Mouse (Mus musculus) cerebellum, postnatal 10 days (tissue): ENCODE data around the gene Zfp385b.
"Not testable (repeated sequence)": the region's sequence is repeated elsewhere in the genome, so short reads cannot be mapped to it uniquely, and the experiment has no call there.

Source experiments
- DNase-seq, 2 experiments: peaks; one replicate each; pipeline ENCODE4 v3.0.0; 2021; ENCODE audit warnings: mixed read lengths in 2 of 2

Gene Zfp385b

DNA sequence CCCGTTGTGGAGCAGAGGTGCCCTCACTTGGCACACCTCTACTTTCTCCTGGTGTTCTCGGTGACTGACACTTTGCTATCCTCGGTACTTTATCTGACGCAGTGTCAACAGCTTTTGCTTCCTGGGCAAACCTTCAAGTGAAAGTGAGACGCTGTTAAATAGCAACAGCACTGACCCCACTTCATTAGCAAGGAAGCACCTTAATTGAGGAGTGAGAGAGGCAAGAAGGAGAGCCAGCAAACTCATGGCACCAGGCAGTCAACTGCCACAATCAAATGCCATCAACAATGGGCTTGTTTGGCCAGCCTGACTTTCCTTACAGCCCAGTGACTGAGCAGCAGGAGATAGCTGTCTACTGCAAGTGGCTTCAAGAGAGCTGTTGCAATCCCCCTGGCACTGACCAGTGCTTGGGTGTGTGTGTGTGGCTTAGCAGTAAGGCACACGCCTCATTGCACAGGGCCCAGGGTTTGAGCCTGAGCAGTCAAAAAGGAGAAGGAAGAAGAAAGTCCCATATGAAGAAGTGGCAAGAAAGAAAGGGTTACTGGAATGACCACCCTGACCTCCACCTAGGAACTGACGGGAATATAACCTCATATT lies 365.0 kb downstream of the Zfp385b start:
- DNase-seq, result no peak

DNA sequence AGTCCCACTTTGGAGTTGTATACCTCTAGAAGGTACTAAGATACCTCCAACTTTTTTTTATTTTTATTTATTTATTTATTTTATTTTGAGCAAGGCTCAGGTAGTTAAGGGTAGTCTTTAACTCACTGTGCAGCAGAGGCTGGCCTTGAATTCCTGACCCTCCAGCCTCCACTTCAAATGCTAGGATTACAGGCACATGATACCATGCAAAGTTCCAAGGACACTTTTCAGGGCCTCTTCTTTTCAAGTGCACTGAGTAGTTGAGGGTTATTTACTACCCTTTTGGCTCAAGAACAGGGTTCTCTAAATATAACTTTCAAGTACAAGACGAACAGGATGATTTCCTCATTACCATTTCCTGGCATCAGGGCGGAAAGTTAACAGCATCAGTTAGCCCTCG lies 365.7 kb downstream of the Zfp385b start:
- DNase-seq, result no peak

DNA sequence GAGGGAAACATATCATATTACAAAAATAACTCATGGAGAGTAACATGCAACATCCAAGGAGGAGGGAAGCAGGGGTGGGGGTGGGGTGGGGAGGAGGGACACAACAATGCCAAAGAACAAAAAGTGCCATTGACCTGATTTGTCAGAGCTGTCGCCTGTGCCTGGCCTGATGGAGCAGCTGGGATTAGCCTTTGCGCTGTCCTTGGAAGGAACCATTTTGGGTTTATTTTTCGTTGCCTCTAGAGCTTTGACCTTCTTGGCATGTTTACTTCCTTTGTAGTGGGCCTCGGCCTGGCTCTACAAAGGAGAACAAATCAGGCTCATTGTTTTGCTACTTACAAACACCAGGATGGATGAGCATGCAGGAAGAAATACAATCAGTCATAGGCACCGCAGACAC lies 369.4 kb downstream of the Zfp385b start:
- not testable (repeated sequence) for DNase-seq

DNA sequence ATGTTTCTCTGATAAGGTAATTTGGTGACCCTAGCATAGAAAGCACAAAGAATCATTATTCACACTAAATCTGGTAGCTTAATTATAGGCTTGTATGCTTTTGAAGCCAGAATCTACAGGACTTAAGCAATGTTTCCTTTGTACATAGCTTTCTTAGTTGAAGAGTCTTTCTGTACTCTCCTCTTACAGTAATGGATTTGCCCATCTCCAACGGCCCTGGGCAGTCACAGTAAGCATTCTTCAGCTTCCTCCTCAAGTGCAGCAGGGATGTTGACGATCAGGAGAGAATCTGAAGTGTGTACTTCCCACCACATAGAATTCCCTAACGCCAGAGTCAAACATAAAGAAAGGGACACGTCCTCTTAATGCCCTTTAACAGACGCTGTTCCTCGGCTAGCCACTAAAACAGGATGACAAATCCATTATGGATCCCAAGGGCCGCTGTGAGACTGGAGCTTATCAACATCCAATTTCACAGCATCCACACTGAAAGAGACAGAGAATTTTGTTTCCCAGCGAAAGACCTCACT lies 370.4 kb downstream of the Zfp385b start:
- no peak for DNase-seq

DNA sequence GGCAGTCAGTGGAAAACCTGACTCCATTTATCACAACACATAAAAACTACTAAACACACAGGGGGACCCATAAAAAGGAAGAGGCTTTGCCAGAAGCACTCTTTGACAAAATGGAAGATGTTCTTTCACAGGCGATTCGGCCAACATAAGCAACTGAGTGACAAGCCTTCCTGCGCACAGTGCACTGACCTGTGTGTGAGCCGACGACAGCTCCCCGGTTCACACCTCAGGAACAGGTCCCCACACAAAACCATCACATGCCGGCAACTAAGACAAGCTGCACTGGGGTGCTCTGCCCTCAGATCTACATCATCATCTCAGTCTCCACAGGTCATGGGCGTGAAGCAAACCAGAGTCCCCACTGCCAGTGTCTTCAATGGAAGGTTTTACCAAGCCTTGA lies 375.2 kb downstream of the Zfp385b start:
- DNase-seq, result no peak

DNA sequence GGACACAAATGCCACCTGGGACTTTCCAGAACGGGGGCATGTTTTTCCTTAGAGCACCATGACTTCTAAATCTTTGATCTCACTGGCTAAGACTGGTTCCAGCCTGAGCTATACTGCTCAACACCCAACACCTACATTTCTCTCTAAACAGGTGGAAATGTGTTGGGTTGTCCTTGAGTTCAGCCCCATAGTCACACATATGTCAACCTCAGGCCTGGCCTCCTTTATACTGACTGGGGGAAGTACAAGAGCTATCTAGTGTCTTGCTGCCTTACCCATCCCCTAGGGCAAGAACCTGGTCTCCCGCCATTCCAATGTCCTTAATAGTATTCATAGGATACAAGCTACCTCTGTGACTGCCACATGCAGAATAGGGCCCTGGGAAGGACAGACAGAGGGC lies 378.8 kb downstream of the Zfp385b start:
- no peak for DNase-seq

DNA sequence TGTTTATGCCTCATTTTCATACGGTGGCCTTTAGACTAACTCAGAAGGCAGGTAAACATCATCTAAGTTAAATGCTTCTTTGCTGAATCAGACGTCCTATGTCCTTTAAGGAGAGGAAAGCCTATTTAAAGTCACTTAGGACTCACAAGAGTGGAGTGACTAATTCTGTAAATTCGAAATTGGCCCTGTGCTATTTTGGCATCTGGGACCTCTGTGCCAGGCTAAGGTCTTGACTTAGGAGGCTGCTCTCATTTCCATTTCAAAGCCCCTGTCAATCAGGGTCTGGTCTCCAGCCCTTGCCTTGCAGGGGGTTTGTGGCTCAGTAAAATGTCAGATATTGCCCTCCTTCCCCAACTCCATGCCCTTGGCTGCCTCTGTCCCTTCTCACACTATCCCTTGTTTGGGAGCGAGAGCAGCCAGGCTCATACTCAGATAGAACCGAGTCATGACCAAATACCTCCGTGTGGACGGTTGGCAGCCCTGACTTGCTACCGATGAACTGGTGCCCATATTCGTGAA lies 383.1 kb downstream of the Zfp385b start:
- peak; percentile 17 to 32 for DNase-seq

DNA sequence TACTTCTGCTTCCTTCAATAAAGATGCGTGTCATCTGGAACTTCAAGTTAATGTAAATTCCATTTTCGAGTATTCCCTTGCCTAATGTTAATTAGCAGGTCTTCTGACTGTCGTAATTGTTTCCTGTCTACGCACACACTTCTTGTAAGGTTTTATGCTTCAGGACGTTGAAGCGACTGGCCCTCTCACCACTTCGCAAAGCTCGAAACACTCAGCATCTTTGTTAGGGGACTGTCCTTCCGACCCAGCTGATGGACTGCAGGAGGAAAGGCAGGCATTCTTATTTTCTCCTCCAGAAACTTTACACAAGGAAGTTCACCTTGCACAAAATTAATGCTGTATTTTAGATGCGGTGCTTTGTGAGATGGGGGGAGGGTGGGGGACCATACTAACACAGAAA lies 400.0 kb downstream of the Zfp385b start:
- DNase-seq, result no peak

DNA sequence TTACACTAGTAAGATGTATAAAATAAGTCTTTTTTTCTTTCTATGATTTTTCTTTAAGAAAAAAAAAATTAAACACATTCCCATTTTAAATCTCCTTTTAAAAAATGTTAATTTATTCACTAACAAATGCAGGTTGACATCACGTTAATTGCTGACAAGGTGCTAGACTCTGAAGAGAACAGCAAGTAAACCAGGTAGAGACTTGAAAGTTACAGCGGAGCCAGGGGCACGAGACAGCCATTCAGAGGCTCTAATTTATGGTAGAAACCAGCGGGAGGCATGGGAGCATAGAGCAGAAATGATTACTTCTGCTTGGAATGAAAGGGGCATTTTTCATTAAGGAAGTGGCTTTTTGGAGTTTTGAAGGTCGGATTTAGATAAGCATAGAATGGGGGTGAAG lies 401.4 kb downstream of the Zfp385b start:
- DNase-seq, result no peak

DNA sequence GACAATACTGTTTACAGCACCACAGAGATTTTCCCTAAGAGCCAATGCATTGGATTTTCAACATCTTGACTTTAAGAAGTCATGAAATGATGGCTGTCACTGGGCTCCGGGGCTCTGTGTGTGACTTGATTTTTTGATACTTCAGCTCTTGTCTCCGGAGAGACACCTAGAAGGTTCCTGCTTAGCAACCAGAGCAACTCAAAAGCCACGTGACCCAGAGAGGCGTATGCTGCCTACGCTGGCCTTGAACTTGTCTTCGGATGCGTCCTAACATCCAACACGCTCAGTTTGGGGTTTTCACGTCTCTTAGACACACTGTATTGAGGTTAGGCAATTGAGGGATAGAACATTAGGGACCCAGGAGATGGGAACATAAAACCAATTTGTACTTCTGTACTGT lies 407.3 kb downstream of the Zfp385b start:
- no peak for DNase-seq

DNA sequence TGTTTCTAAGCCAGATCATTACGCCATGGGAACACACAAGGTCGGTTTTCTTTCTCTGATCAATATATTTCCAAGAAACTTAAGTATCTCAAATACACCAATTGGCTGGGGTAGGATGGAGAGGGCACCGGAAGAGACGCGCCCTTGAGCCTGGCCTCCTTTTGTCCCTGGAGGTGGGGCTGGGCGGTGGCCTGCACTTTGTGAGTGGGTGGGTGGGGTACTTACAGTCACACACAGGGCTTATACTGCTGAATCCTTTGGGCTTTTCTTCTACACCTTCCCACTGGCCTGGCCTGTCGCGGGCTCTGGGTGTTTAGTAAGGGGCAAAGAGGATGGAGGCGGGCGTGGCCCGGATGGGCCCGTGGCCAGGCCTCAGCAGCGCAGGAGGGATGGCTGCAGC lies 407.8 kb downstream of the Zfp385b start:
- DNase-seq, result no peak

DNA sequence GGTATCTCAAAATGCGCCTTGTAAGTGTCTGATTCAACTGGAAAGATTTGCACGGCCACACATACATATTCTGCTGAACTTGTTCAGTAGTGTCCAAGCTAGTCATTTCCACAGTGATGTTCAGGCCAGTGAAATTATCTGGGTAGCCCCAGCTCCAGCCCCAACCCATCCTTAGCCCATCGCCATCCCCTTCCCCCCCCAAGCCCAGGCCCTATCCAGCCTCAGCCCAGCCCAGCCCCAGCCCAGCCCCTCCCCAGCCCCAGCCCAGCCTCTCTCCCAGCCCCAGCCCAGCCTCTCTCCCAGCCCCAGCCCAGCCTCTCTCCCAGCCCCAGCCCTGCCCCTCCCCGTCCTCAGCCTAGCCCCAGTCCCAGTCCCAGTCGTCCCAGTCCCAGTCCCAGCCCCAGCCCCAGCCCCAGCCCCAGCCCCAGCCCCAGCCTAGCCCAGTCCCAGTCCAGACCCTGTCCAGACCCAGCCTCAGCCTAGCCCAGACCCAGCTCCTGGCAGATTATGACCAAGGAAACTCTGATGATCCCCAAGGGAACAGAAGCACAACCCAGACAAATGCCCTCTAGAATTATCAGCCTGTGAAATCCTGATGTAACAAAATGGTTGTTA lies 409.8 kb downstream of the Zfp385b start:
- DNase-seq, result no peak

DNA sequence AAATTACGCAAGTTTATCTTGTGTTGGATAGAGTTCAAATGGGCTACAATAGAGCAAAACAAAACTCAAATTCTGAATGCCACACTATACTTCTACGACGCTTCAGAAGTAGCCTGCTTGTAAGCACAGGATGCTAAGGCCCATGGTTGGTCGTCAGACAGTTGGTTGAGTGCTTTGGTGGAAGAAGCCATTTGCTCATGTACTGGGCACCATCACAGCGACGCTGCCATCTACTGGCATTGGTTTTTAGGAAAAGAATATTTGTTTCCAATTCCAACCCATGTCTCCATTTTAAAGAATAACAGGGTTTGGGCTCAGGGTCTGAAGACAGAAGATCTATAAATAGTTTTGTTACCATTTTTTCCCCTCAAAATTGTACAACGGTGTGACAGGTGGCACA lies 410.5 kb downstream of the Zfp385b start:
- DNase-seq, result peak; percentile 64 to 68

DNA sequence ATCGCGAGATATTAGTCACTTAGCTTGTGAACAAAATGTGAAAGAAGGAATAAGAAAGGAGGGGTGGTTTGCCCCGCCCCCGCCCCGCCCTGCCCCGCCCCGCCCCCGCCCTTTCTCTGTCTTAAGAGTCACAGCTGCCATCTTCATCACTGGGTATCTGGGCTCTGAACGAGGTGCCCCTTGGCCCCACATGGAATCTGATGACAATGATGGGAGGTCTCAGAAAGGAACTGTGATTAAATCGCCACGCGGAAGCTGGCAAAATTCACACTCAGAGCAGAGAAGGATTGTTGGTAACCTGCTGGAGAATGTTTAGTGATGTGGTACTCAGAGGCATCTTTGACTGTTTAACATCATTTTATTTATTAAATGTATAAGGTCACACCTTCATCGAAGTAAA lies 417.1 kb downstream of the Zfp385b start:
- DNase-seq, result no peak

DNA sequence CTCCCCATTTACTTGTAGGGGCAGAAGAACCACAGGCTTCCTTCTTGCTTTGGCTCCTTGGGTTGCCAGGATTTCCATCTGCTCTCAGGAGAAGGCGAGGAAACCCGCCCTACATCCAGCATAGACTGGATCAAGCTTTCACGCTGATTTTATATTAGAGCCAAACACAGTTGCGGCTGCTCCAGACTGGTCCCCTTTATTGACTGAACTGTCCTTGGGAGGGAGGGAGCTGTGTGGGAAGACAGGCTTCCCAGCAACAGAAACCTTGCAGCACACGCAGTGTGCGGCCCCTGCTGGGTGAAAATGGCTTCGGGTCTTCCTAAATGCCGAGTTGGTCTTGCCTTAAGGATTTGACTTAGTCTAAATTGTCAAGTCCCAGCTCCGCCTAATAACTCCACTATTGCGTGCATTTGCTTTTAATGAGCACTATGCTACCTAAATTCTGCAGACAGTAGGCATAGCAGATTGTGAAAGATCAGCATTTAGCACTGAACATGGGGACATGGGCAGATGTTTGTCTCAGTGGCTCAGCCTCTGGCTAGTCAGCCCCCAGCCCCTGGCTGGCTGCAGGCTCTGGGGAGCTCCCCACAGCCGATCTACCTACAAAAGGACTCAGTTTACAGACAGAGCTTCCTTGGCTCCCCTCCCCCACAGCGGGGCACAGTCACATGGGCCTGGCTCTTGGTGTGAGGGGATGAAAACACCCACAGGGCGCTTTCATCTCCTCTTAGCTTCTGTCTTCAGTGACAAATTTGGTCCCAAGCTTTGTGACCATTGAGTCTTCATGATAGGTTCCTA lies 417.8 kb downstream of the Zfp385b start:
- DNase-seq, result peak; percentile 69 to 70

DNA sequence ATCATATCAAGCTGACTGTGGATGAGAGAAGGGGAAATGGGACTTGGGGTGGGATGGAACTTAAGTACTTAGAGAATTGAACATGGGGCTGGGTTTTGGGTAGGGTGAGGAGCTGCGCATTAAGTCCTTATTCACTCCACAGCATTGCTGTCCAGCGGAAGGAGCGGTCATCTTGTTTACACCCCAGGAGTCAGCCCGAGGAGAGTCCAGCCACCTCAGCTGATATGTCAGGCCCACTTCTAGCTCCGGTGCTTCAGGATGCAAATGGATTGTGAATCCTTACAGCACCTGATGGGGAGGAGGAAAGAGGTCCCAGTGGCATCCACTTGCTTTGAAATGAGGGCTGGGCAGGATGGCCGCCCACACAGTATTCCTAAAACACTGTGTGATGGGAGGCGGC lies 425.6 kb downstream of the Zfp385b start:
- DNase-seq, result no peak

DNA sequence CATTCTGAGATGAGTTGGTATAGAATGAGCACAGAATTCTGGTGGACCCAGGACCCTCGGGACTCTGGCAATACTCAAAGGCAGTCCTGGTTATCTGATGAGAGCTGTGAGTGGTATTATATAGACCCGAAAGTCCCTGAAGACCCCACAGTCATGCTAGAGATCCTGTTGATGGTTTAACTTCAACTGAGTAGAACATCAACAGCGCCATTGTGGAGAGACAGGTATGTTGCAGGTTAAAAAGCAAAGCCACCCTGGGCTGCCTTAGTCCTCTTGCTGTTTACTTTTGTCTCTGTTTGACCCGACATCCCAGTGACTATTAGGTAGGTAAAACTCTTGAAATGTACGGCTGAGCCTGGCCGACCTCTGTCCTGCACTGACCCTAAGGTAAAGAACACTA lies 431.3 kb downstream of the Zfp385b start:
- DNase-seq, result no peak

DNA sequence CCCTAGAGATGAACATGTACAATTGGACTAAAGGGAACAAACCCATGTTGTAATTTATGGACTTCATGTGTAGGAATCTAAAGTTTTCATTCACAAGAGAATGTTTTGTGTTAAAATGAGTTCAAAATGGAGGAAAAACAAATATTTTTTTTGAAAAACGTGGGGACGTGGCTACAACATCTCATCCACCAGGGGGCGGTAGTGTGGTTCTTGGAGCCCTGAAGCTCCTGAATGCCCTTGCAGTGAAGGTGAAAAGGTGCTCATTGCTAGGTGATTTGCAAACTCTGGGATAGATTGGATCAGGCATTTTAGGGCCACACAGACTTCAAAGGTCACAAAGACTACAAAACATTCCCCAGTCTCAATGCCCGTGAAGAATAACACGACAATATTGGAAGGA lies 432.9 kb downstream of the Zfp385b start:
- peak; percentile 86 to 93 for DNase-seq

DNA sequence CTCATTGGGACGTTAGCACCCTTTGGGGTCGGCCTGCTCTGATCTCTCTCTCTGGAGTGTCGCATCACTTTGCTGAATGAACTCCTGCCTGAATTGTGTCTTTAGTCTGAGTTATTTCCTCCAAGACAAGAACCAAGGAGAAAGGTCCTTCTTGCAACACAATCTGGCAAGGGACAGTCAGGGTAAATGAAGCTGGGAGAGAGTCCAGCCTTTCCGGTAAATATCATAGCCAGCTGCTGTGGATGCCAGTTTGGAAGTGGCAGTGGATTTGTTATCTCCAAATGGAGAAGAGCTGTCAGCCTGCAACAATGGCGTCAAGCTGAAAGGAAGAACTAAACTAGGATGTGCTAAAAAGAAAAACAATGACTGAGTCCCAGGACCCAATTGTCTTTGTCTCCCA lies 436.7 kb downstream of the Zfp385b start:
- DNase-seq, result peak in 1 of 2 experiments; percentile 52

DNA sequence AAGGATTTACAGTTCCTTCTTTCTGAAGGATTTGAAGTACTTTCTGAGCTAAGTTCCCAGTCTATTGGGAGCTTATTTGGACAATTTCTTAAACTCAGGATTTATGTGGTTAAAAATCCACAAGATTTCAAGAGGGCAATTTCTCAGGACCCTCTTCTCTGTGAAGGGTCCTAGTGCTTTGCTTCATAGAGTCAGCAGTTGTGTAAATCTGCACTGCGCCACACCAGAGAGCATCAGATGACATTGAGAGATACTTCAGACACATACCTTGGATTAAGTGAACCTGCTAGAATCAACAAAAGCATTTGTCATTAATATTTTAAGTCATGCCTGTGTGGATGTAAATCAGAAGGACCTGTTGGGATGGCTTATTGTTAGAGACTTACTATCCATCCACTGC lies 439.5 kb downstream of the Zfp385b start:
- no peak for DNase-seq

DNA sequence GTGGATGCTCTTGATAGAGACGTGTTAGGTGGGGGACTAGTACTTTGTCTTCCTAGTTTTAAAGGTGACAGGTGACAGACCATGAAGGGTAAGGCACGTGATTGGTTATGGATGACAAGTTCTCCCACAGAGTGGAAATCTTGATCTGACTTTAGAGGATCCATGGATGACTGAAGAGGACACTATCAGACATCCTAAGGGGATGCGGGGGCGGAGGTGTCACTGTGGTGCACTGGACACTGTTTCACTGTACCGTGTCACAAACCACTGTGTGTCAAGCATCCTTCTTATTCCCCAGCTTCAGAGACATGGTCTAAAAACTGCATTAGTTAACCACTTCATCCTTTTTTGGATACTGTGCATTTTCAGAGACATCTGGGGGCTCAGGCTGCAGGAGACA lies 440.1 kb downstream of the Zfp385b start:
- no peak for DNase-seq

DNA sequence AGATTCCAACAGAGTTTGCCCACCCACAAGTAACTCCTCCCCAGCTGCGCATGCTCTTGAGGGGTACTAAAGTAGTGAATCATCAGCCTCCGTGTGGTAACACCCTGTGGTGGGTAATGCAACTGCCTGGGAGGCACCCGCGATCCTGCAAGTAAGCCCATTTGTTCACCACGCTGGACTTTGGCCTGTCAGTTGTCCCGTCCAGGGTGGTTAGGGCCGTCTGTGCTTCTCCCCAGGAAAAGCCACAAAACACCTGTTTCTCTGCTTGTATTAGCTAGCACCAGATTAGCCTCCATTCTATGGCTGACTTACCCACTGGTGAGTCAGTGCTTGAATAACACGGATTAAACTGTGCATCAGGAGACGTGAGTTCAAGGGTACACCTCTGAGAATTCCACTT lies 442.6 kb downstream of the Zfp385b start:
- no peak for DNase-seq

DNA sequence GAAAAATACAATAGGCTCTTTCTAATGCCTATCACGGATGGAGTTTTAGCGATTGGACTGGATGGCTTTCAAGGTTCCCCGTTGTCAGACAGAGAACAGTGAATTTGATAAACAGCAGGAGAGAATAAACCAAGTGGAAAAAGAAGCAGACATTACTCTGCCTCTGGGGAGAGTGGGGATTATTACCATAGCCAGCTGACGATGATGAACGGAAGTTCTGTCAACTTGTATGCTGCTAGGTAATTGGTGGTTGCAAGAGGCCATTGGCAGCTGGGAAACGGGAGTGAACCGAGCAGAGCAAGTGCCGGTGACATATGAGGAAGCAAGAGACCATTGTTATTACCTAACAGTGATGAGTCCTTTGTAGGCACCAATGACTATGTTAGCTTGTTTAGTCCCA lies 444.3 kb downstream of the Zfp385b start:
- peak; percentile 46 to 51 for DNase-seq

DNA sequence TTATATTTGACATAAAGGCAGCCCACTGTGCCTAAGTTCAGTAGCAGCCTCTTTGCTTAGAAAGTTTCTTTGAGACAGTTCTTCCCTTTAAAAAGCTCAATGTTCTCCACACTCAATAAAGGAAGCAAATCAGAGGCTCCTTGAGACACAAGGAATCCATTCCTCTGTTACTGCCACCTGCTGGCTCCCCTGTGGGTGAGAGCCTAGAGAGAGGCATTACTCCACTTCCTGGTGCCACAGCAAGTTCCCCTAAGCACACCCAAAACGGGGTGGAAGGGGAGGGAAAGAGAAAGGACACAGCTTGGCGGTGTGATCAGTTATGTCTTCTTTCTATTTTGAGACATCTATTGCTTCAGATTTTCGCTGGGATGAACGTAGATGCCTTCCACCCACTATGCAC lies 450.3 kb downstream of the Zfp385b start:
- DNase-seq, result no peak
